Mouse (Mus musculus) embryonic facial prominence, embryonic 12.5 days (tissue): ENCODE measurements around the gene Rtn4. TPM values are rescaled to one million over a fixed set of nuclear protein-coding genes. Genes with fewer than 3 reads are reported as not detected.
"Not testable (repeated sequence)": the region's sequence is repeated elsewhere in the genome, so short reads cannot be mapped to it uniquely, and the experiment has no call there.

Experiments
- ATAC-seq: fragments of 200-750 bp; cut with Nextera tagmentation; 2 replicates; pipeline ENCODE4 v1.8.0; 2017; ENCODE audit not compliant: insufficient number of reproducible peaks, insufficient read depth, low FRiP score, low TSS enrichment
- H3K27ac ChIP-seq: fragments of 300-500 bp; sonication (generic); 2 replicates; pipeline ENCODE4 v1.5.1; 2016; ENCODE audit warnings: mild to moderate bottlenecking
- H3K27me3 ChIP-seq: fragments of 300-500 bp; sonication (generic); 2 replicates; pipeline ENCODE4 v1.6.1; 2016; ENCODE audit warnings: mild to moderate bottlenecking, moderate library complexity
- H3K36me3 ChIP-seq: fragments of 300-500 bp; sonication (generic); 2 replicates; pipeline ENCODE4 v1.6.1; 2016; ENCODE audit warnings: mild to moderate bottlenecking
- H3K4me1 ChIP-seq: fragments of 300-500 bp; sonication (generic); 2 replicates; pipeline ENCODE4 v1.6.1; 2016
- H3K4me2 ChIP-seq: fragments of 300-500 bp; sonication (generic); replicated peaks from 2 replicates; pipeline ENCODE4 v1.6.1; 2016; ENCODE audit warnings: mild to moderate bottlenecking, moderate library complexity
- H3K4me3 ChIP-seq: fragments of 300-500 bp; sonication (generic); 2 replicates; pipeline ENCODE4 v1.5.1; 2016; ENCODE audit warnings: mild to moderate bottlenecking
- H3K9ac ChIP-seq: fragments of 300-500 bp; sonication (generic); 2 replicates; pipeline ENCODE4 v1.6.1; 2016; ENCODE audit warnings: mild to moderate bottlenecking, moderate library complexity
- H3K9me3 ChIP-seq: fragments of 300-500 bp; sonication (generic); 2 replicates; pipeline ENCODE4 v1.6.1; 2016; ENCODE audit warnings: mild to moderate bottlenecking, moderate library complexity
- WGBS: fragments of 180-500 bp; shearing (Covaris S2); methylation state at CpG from one replicate; pipeline ENCODE4 v1.1.7; 2016; 5-methylcytosine and 5-hydroxymethylcytosine counted together
- polyA plus RNA-seq: library from polyadenylated mRNA; unstranded; fragments of >200 nt; fragmentation: Nextera tagmentation; extraction: Ambion mirVana; gene quantifications from 2 replicates; pipeline ENCODE4 v1.2.1, GENCODE M21; 2016

The Rtn4 gene
- polyA plus RNA-seq, 1 experiment from 2014 or later = 92.4 TPM

GRCm38 (mm10) chr11:29748750-29749467, 56.2 kb downstream of the Rtn4 start:
- Histone ChIP-seq H3K9ac (no peak overlapping the region), H3K4me2 (no peak overlapping the region), H3K27me3 (no peaks in the 10 kb centered on the region), H3K9me3 (no peaks in the 10 kb centered on the region), H3K27ac (no peak overlapping the region), H3K36me3 (peaks cover 21% of the 10 kb centered on the region), H3K4me1 (no peaks in the 10 kb centered on the region), H3K4me3 (no peak overlapping the region)
- ATAC-seq = no peak
- WGBS = 86% methylated on average over 8 of the region's 8 CpGs

DNA sequence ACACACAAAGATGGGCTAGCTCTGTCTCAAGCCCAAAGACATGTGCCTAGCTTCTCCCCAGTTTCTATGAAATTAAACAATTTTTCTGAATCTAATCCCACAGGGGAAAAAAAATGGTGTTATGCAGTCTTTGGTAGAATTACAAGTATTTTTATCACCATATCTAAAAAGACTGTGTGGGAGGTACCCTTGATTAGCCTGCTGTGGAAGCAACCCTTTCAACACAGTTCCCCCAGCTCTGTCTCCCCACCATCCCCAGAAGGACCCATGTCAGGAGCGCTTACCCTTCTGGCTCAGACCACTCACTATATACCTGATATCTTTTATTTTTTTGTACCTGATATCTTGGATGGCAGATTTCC, 56.7 kb downstream of the Rtn4 start:
- peaks cover 21% of the 10 kb centered on the region for H3K36me3 ChIP-seq
- WGBS = 92% methylated on average over 1 of the region's 1 CpGs
- ATAC-seq = no peak
- H3K4me2 ChIP-seq = no peak overlapping the region
- no peaks in the 10 kb centered on the region for H3K4me1 ChIP-seq
- H3K9ac ChIP-seq = no peak overlapping the region
- no peak overlapping the region for H3K4me3 ChIP-seq
- H3K9me3 ChIP-seq = no peaks in the 10 kb centered on the region
- H3K27ac ChIP-seq = no peak overlapping the region
- no peaks in the 10 kb centered on the region for H3K27me3 ChIP-seq

- H3K4me2 ChIP-seq = no peak overlapping the region
- no peaks in the 10 kb centered on the region for H3K27me3 ChIP-seq
- no peak overlapping the region for H3K4me3 ChIP-seq
- H3K36me3 ChIP-seq = peaks cover 19% of the 10 kb centered on the region
- no peak for ATAC-seq
- H3K9me3 ChIP-seq = no peaks in the 10 kb centered on the region
- no peak overlapping the region for H3K27ac ChIP-seq
- no peak overlapping the region for H3K9ac ChIP-seq
- no peaks in the 10 kb centered on the region for H3K4me1 ChIP-seq
- 87% methylated on average over 2 of the region's 2 CpGs for WGBS
Observed at GRCm38 (mm10) chr11:29751013-29751412, 58.3 kb downstream of the Rtn4 start.

DNA sequence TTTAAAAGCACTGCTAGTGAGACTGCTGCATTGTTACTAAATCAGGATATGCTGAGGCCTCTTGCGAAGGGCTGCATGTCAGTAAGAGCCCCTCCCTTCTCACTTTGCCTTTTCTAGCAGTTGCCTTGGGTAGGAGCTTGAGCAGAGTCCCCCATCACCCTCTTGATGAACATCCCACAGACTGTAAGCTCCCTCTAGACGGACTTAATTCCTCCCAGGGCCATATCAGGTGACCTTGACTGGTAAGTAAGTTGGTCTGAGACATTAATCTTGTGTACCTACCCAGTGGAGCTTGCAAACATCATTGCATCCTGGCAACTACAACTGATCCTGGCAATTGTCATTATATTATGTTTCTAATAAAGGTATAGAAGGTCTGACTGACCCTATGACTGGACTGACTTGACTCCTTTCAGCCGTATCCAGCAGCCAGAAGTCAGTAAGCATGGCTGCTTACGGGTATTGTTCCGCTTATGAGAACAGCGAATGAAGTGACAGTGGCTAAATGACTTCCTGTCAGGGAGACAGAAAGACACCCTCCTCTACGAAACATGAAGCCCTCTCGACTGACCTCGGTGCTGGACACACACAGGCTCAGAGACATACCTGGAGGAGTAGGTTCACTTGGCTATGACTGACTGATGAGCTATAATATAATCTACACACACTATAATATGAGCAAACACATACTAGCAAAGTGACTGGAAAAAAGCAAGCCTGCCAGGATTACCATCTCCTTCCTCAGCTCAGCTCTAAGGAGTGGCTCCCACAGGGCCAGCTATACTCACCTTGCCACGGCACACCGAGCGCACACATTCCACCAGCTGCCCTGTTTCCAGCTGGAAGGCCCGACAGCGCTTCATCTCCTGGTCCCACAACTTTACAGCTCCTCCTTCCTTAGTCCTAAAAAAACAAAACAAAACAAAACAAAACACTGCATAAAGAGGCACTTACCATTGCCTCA, 59.2 kb downstream of the Rtn4 start:
- H3K4me2 ChIP-seq = no peak overlapping the region
- H3K27me3 ChIP-seq = no peaks in the 10 kb centered on the region
- WGBS = 85% methylated on average over 14 of the region's 14 CpGs
- H3K4me1 ChIP-seq = no peaks in the 10 kb centered on the region
- no peak overlapping the region for H3K4me3 ChIP-seq
- peaks cover 10% of the 10 kb centered on the region; the same call in 1 of the 2 replicates for H3K36me3 ChIP-seq
- no peak overlapping the region for H3K9ac ChIP-seq
- no peaks in the 10 kb centered on the region for H3K9me3 ChIP-seq
- no peak for ATAC-seq
- H3K27ac ChIP-seq = no peak overlapping the region

GRCm38 (mm10) chr11:29756007-29756406, 63.3 kb downstream of the Rtn4 start:
- ATAC-seq, H3K4me1 ChIP-seq, H3K9me3 ChIP-seq, H3K27ac ChIP-seq, H3K36me3 ChIP-seq, H3K4me3 ChIP-seq, H3K9ac ChIP-seq, H3K4me2 ChIP-seq, H3K27me3 ChIP-seq: not testable (repeated sequence)
- 97% methylated on average over 5 of the region's 5 CpGs for WGBS

GRCm38 (mm10) chr11:29758617-29759016, 65.9 kb downstream of the Rtn4 start:
- Histone ChIP-seq H3K27ac (no peak overlapping the region), H3K4me1 (no peaks in the 10 kb centered on the region), H3K9me3 (no peaks in the 10 kb centered on the region), H3K9ac (no peak overlapping the region), H3K36me3 (no peaks in the 10 kb centered on the region), H3K4me2 (no peak overlapping the region), H3K27me3 (no peaks in the 10 kb centered on the region), H3K4me3 (no peak overlapping the region)
- WGBS = 88% methylated on average over 5 of the region's 5 CpGs
- no peak for ATAC-seq

DNA sequence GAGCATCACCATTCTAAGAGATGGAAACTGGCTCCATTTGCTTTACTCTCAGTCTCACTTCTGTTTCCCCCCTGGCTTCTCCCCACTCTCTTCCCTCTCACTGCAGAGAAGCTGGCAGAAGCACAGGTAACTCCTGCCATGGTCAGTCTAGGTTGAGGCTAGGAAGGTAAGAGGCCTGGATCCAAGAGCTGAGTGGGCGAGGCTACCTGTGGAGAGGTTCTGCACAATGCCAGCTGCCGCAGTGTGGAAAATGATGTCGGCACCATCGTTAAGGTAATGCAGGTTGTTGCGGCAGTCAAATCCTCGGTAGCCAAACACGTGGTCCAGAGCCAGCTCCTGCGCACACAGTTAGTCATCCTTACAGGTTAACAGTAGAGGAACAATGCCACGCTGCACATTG, 68.6 kb downstream of the Rtn4 start:
- 93% methylated on average over 9 of the region's 9 CpGs for WGBS
- Histone ChIP-seq H3K9me3 (no peaks in the 10 kb centered on the region), H3K4me3 (no peak overlapping the region), H3K27me3 (no peaks in the 10 kb centered on the region), H3K4me2 (no peak overlapping the region), H3K27ac (no peak overlapping the region), H3K4me1 (no peaks in the 10 kb centered on the region), H3K36me3 (no peaks in the 10 kb centered on the region), H3K9ac (no peak overlapping the region)
- no peak for ATAC-seq

- WGBS = 92% methylated on average over 1 of the region's 1 CpGs
- Histone ChIP-seq H3K9ac (no peak overlapping the region), H3K36me3 (no peaks in the 10 kb centered on the region), H3K4me2 (no peak overlapping the region), H3K4me1 (no peaks in the 10 kb centered on the region), H3K9me3 (no peaks in the 10 kb centered on the region), H3K27me3 (no peaks in the 10 kb centered on the region), H3K27ac (no peak overlapping the region), H3K4me3 (no peak overlapping the region)
- ATAC-seq = no peak
Observed at GRCm38 (mm10) chr11:29762768-29763167, 70.0 kb downstream of the Rtn4 start.

GRCm38 (mm10) chr11:29765063-29765462, 72.3 kb downstream of the Rtn4 start:
- no peak overlapping the region for H3K9ac ChIP-seq
- no peaks in the 10 kb centered on the region for H3K9me3 ChIP-seq
- H3K36me3 ChIP-seq = no peaks in the 10 kb centered on the region
- H3K4me3 ChIP-seq = no peak overlapping the region
- no peaks in the 10 kb centered on the region for H3K4me1 ChIP-seq
- H3K4me2 ChIP-seq = no peak overlapping the region
- H3K27me3 ChIP-seq = no peaks in the 10 kb centered on the region
- ATAC-seq = no peak
- WGBS = 50% methylated on average over 4 of the region's 4 CpGs
- H3K27ac ChIP-seq = no peak overlapping the region

DNA sequence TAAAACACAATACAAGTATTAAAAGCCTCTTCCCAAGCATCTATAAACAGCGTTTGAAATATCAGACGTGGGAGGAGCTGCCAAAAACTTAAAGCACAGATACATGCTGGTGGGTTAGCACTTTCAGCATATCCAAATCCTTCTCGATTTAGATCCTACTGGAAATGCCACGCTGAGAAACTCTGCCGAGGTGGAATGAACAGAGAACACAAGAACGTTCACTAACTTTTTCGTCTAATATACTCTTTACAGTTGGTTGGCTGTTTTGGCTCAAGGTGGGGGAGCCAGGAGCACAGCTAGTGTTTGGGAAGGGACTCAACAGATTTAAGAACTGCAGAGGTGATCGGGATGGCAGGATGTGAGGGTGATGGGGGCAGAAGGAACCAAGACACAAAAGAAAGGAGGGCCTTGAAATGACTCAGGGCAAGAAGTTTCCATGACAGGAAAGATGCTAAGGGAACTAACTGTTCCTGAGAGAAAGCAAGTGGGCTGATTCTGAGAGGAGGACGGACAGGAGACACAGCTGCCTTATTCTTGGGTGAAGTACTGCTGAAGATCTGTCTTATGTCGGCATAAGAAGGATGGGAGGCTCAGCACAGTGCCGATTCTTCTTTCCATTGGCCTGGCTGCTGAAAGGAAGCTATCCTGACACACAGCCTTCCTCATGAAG, 73.7 kb downstream of the Rtn4 start:
- 77% methylated on average over 11 of the region's 11 CpGs for WGBS
- no peak overlapping the region for H3K4me3 ChIP-seq
- H3K4me2 ChIP-seq = no peak overlapping the region
- no peaks in the 10 kb centered on the region for H3K27me3 ChIP-seq
- H3K36me3 ChIP-seq = no peaks in the 10 kb centered on the region
- H3K27ac ChIP-seq = no peak overlapping the region
- H3K4me1 ChIP-seq = no peaks in the 10 kb centered on the region
- no peak for ATAC-seq
- H3K9ac ChIP-seq = no peak overlapping the region
- H3K9me3 ChIP-seq = no peaks in the 10 kb centered on the region

GRCm38 (mm10) chr11:29768523-29768922, 75.8 kb downstream of the Rtn4 start:
- no peak overlapping the region for H3K4me2 ChIP-seq
- H3K4me1 ChIP-seq = no peaks in the 10 kb centered on the region
- no peak overlapping the region for H3K9ac ChIP-seq
- no peak overlapping the region for H3K4me3 ChIP-seq
- H3K27ac ChIP-seq = no peak overlapping the region
- ATAC-seq = no peak
- no peaks in the 10 kb centered on the region for H3K27me3 ChIP-seq
- no peaks in the 10 kb centered on the region for H3K9me3 ChIP-seq
- no peaks in the 10 kb centered on the region for H3K36me3 ChIP-seq
